Mouse (Mus musculus) liver, postnatal 0 days (tissue): Measurements from ENCODE around the gene Dnal4.

Experiments used
- CTCF ChIP-seq: sonication (generic); IDR thresholded peaks from 2 replicates; pipeline ENCODE4 v1.5.1; 2016; ENCODE audit warnings: antibody characterized with exemption, low read depth
- EP300 ChIP-seq: IDR thresholded peaks from 2 replicates; pipeline ENCODE4 v1.6.1; 2016; ENCODE audit warnings: antibody characterized with exemption, low read depth, mild to moderate bottlenecking

DNA sequence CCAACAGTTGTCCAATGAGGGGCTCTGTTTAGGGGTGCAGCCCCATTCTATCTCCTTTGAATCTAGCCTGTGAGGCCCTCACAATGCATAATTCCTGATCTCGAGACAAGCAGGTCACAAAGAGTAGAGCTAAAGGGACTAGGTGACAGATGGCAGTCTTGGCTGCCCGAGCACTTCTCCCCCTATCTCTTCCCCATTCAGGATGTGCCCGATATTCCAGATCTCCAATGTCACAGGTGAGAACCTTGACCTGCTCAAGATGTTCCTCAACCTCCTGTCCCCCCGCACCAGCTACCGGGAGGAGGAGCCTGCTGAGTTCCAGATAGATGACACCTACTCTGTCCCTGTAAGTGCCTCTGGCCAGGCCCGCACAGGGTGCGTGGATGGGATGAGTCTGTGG, 62.0 kb downstream of the Dnal4 start:
- TF ChIP-seq CTCF (no peak), EP300 (no peak)
